Mouse (Mus musculus) layer of hippocampus, adult 9-11 months (tissue): ENCODE measurements at regions not wholly inside any gene's neighbourhood (a gene's known extent, or its start where the extent isn't known, plus 50 kb on each side); places are given as distances from the start of the nearest gene placed in this dataset.

Source experiments
- DNase-seq: peaks from one replicate; pipeline ENCODE4 v3.0.0; 2022

DNA sequence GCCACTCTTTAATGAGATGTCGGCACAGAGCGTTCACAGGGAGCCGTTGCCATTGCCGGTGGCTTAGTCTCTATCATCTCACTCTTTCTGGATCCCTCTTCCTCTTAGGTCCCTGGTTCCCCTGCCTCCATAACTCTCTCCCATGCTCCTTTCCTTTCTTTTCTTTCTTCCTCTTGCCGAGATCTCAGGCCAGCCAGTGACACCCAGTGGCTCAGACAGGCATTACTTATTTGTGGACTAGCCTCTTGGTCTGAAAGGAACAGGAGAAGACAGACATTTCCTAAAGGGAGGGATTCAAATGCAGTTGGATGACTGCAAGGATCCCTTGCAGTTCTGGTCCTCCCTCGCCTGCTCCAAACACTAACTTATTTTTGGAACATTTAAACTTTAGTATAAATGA lies 180.5 kb upstream of the Ado start:
- DNase-seq, result peak; percentile 45

DNA sequence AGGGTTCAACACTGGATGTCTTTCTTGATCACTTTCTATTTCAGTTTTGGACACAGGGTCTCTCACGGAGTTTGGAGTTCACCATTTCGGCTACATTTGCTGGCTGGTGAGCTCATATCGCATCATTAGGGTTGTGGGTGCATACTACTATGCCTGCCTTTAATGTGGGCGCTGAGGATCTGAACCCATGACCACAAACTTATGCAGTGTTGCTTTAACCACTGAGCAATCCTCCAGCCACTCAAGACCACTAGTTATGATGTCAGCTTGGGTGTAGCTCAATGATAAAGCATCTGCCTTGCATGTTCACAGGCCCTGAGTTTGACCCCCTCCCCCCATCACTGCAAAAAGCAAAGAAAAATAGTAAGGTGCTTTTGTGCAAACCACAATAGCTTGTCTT lies 178.8 kb upstream of the Ado start:
- no peak for DNase-seq

DNA sequence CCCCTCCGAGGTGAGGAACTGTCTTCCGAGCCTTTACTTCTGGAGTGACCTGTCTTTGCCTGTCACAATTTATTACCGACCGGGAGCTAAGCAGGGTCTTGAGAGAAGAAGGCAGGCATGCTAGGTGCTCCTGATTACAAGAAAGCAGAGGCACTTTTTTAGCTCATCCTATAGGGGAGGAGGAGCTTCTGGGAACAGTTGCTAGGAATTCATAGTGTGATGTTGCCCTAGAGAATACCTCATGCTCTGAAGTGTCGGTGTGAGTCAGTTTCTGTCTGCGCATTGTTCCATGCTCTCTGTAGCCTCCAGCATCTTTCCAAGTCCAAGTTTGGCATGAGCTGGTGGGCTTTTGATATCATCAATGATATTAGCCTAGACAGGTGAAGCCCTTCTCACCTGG lies 178.0 kb upstream of the Ado start:
- DNase-seq, result no peak

- DNase-seq, result no peak
These were observed 177.6 kb upstream of the Ado start for GRCm38 (mm10) chr10:67726351-67726750.

- DNase-seq, result peak; percentile 40
These were observed 173.0 kb upstream of the Ado start for GRCm38 (mm10) chr10:67721787-67722186.

GRCm38 (mm10) chr10:67717506-67717905 lies 168.8 kb upstream of the Ado start:
- DNase-seq, result peak; percentile 69

GRCm38 (mm10) chr10:67715046-67715445 lies 166.3 kb upstream of the Ado start:
- DNase-seq, result no peak

- DNase-seq, result peak; percentile 57
These were observed 164.3 kb upstream of the Ado start for GRCm38 (mm10) chr10:67713098-67713497.

DNA sequence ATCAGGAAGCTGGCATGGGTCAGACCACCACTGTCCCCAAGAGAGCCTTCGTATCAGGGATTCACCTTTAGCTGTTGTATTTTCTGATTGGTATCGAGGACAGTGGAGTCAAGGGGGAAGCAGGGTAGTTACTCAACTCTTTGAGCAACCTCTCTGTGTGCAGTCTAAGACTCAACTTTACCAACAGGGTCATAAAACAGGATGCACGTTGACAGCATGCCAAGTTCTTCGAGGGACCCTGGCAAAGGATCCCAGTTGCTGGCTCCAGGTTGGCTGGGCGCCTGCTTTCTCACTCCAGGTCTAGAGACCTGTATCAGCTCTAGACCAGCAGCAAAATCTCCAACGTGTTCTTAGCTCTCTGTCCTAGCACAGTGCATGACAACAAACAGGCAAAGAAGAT lies 163.9 kb upstream of the Ado start:
- no peak for DNase-seq

GRCm38 (mm10) chr10:67711961-67712360 lies 163.2 kb upstream of the Ado start:
- DNase-seq, result no peak

- DNase-seq, result no peak
These were observed 157.7 kb upstream of the Ado start for GRCm38 (mm10) chr10:67706436-67706835.

GRCm38 (mm10) chr10:67702783-67703455 lies 154.2 kb upstream of the Ado start:
- peak; percentile 38 for DNase-seq

GRCm38 (mm10) chr10:67697401-67698195 lies 148.8 kb upstream of the Ado start:
- DNase-seq, result no peak

DNA sequence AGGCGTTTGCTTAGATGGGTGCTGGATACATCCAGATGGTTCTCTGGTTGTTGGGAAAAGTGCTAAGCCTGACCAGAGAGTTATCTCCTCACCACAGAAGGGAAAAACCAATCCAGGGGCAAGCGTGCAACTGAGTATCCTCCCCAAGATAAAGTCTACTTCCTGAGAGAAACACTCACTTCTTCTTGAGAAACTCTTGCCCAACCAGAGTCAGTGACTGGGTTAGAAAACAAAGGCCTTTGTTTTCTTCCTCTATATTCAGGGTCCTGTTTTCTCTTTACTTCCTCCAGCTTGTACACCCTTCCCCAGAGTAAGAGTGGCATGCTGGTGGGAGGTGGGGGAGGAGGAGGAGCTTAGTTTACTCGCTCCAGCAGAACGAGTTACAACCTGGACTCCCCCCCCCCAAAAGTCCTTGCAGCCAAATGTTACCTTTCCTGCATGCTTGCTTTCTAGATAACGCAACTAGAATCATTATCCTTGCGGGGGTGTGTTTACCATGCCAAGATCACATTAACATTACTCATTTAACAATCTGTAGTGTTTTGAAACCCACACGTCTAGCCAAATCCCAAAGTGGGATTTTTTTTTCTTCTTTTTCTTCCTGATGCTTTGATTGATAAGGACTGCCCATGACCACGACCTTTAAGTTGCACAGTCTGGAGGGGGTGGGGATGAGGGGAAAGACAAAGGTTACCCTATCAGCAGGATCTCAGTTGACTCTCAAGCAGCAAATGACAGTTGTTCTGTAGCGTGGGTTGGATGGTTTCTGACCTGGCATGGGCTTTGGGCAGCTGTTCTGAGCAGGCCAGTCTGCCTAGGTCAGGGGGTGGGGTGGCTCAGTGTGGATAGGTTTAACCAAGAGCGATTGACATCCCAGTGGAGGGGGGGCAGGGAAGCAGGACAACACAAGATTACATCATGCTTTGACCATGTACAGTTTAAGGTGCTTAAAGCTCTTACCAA lies 147.4 kb upstream of the Ado start:
- DNase-seq, result peak; percentile 34

DNA sequence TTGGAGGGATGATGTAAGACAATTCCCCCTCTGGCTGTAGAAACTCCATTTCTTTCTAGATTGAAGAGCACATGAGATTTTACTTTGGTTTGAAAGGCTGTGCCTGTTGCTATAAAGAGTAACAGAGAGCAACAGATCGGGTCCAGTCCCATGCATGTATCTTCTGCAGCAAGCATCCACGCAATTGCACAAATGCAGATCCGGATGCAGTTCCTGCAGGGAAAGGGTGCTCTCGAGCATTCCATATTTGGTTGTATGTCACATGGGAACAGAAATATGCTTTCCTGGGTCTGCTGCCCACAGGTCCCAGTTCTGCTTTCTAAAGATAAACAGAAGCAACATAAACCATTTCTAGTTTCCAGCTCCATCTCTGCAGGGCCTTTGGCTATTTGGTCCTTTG lies 146.0 kb upstream of the Ado start:
- no peak for DNase-seq

DNA sequence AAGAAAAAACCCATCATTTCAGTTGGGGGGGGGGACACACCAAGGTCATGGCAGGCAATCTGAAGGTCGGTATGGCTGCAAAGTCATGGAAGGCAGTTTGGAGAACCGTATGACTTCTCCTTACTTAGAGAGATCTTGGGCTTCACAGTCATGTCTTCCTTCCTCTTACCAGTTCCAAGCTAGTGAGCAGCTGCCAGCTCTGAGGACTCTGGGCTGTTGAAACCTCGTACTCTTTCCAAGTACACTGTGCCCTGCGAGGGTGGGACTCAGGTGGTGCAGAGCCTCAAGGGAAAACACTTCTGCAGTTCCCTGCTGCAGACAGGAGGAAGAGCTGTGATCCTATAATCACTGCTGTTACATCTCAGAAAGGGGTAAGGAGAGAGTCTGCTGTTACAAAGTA lies 144.8 kb upstream of the Ado start:
- DNase-seq, result peak; percentile 27

DNA sequence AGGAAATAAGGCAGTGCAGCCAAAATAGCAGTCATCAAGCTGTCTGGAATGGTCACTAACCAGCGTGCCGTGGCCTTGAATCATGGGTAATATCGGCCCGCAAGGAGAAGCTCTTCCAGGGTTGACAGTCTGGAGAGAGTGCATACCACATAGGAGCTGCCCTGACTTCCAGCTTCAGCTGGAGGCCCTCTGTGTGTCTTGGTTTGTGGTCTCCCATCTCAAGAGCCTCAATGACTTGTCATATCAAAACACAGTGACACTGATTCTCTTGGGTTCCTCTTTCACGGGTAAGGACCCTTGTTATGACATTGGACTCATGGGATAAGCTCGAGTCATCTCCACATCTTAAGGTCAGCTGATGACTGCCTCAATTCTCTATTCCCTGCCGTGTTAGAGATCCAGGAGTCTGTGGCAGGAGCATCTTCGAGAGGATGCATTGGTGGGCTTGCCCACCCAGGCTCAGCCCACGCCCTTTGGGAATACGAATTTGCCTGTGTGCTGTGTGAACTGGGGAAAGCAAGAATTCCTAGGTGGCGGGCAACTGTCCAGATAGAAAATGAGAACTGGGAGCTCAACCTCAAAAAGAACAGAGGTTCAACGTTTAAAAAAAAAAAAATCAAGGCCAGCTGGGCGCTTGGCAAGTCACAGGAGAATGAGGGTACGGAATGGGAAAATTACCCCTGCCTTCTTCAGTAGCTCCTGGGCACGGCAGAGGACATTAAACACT lies 141.4 kb upstream of the Ado start:
- DNase-seq, result no peak

GRCm38 (mm10) chr10:67679382-67679781 lies 130.6 kb upstream of the Ado start:
- DNase-seq, result no peak

DNA sequence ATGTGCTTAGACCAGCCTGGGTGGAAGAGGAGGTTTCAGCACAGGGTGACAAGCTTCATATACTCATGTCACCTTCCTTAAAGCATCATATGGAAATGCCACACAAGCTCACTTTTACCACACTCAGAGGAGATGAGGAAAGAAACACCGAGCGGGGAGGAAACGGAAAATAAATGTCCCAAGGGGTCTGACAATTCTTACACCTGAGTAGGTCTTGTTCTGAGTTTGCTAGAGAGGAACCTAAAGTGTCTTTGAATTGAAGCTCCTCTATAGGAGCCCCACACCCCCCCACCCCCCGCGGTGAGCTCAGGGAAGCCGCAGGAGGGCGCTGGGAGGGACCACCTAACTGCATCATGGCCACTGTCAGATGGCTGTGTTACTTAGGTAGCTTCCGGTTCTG lies 124.7 kb upstream of the Ado start:
- no peak for DNase-seq

DNA sequence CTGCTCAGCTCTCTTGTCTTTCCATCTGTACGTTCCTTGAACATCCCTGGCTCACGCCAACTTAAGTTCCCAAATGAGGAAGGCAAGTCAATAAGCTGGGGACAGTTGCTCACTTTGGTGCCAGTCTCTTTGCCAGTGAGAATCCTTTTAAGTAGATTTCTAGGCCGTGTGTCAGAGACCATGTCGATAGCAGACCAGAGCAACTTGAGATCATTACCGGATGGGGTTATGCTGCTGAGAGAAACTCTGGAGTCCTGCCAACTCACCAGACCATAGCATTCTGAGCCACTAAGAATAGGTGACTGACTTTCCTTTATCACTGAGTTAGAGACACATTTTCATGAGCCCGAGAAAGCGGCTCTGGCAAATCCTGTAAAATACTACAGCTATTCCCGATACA lies 123.5 kb upstream of the Ado start:
- no peak for DNase-seq

- DNase-seq, result no peak
These were observed 120.3 kb upstream of the Ado start for GRCm38 (mm10) chr10:67669066-67669465.

- no peak for DNase-seq
These were observed 114.3 kb upstream of the Ado start for GRCm38 (mm10) chr10:67663028-67663427.

- peak; percentile 43 for DNase-seq
These were observed 112.9 kb upstream of the Ado start for GRCm38 (mm10) chr10:67661666-67662065.
